Mouse (Mus musculus): ENCODE data around the gene Gnai1.

GRCm38 (mm10) chr5:18342765-18343454, 17.2 kb downstream of the Gnai1 start:
- TF ChIP-seq CTCF (IDR thresholded peaks at IDR 0.05; ENCODE audit: low read depth) (no peak), EP300 (IDR thresholded peaks at IDR 0.05; ENCODE audit: low read depth) (no peak)

Measured in heart, postnatal 0 days (tissue).